Mouse (Mus musculus): ENCODE results near the gene Gabbr2. TPM values are rescaled to one million over a fixed set of nuclear protein-coding genes. Genes with fewer than 3 reads are reported as not detected.

Gene Gabbr2
- polyA plus RNA-seq, 1 experiment from 2014 or later, result 16.4 TPM

- Histone ChIP-seq H3K4me3 (ENCODE audit: low read depth, low read length) (no peak overlapping the region), H3K27ac (ENCODE audit: low read depth, low read length) (no peak overlapping the region), H3K9me3 (ENCODE audit: control insufficient read depth, low read length) (no peaks in the 10 kb centered on the region), H3K4me1 (ENCODE audit: control insufficient read depth, insufficient read depth, low read length) (0 out of 2 replicates have a peak, but pooled peaks cover 4% of the 10 kb centered on the region), H3K36me3 (ENCODE audit: control insufficient read depth, insufficient read depth, low read length) (no peaks in the 10 kb centered on the region), H3K9ac (replicated peaks; ENCODE audit: low read depth, low read length) (no peak overlapping the region), H3K27me3 (ENCODE audit: control insufficient read depth, insufficient read depth, low read length) (no peaks in the 10 kb centered on the region), H3K4me2 (ENCODE audit: low read depth, low read length) (no peak overlapping the region)
- ATAC-seq (ENCODE audit: low read depth), result no peak
- WGBS, result 76% methylated on average over 10 of the region's 10 CpGs
Observed at GRCm38 (mm10) chr4:46889175-46889574, 102.5 kb downstream of the Gabbr2 start.

- Histone ChIP-seq H3K4me3 (ENCODE audit: low read depth, low read length) (no peak overlapping the region), H3K4me2 (ENCODE audit: low read depth, low read length) (no peak overlapping the region), H3K36me3 (ENCODE audit: control insufficient read depth, insufficient read depth, low read length) (no peaks in the 10 kb centered on the region), H3K4me1 (ENCODE audit: control insufficient read depth, insufficient read depth, low read length) (peaks cover 5% of the 10 kb centered on the region; the same call in 1 of the 2 replicates), H3K9ac (replicated peaks; ENCODE audit: low read depth, low read length) (no peak overlapping the region), H3K27ac (ENCODE audit: low read depth, low read length) (no peak overlapping the region), H3K27me3 (ENCODE audit: control insufficient read depth, insufficient read depth, low read length) (no peaks in the 10 kb centered on the region), H3K9me3 (ENCODE audit: control insufficient read depth, low read length) (no peaks in the 10 kb centered on the region)
- no peak for ATAC-seq (ENCODE audit: low read depth)
- 84% methylated on average over 20 of the region's 20 CpGs for WGBS
Observed at GRCm38 (mm10) chr4:46885627-46886383, 105.9 kb downstream of the Gabbr2 start.

- H3K27me3 ChIP-seq (ENCODE audit: control insufficient read depth, insufficient read depth, low read length), result no peaks in the 10 kb centered on the region
- no peak overlapping the region for H3K4me2 ChIP-seq (ENCODE audit: low read depth, low read length)
- no peak overlapping the region for H3K27ac ChIP-seq (ENCODE audit: low read depth, low read length)
- H3K9me3 ChIP-seq (ENCODE audit: control insufficient read depth, low read length), result no peaks in the 10 kb centered on the region
- no peaks in the 10 kb centered on the region for H3K36me3 ChIP-seq (ENCODE audit: control insufficient read depth, insufficient read depth, low read length)
- H3K4me1 ChIP-seq (ENCODE audit: control insufficient read depth, insufficient read depth, low read length), result peaks cover 9% of the 10 kb centered on the region; the same call in 1 of the 2 replicates
- 59% methylated on average over 7 of the region's 7 CpGs for WGBS
- H3K9ac ChIP-seq (replicated peaks; ENCODE audit: low read depth, low read length), result no peak overlapping the region; the same call in 1 of the 2 replicates
- no peak for ATAC-seq (ENCODE audit: low read depth)
- no peak overlapping the region for H3K4me3 ChIP-seq (ENCODE audit: low read depth, low read length)
Observed at GRCm38 (mm10) chr4:46884132-46884531, 107.5 kb downstream of the Gabbr2 start.

GRCm38 (mm10) chr4:46883546-46883945 is 108.1 kb downstream of the Gabbr2 start:
- ATAC-seq (ENCODE audit: low read depth), result no peak
- H3K4me3 ChIP-seq (ENCODE audit: low read depth, low read length), result no peak overlapping the region
- no peaks in the 10 kb centered on the region for H3K27me3 ChIP-seq (ENCODE audit: control insufficient read depth, insufficient read depth, low read length)
- no peak overlapping the region for H3K9ac ChIP-seq (replicated peaks; ENCODE audit: low read depth, low read length)
- no peak overlapping the region for H3K4me2 ChIP-seq (ENCODE audit: low read depth, low read length)
- 83% methylated on average over 9 of the region's 9 CpGs for WGBS
- H3K27ac ChIP-seq (ENCODE audit: low read depth, low read length), result no peak overlapping the region
- H3K36me3 ChIP-seq (ENCODE audit: control insufficient read depth, insufficient read depth, low read length), result no peaks in the 10 kb centered on the region
- H3K9me3 ChIP-seq (ENCODE audit: control insufficient read depth, low read length), result no peaks in the 10 kb centered on the region
- peaks cover 9% of the 10 kb centered on the region; the same call in 1 of the 2 replicates for H3K4me1 ChIP-seq (ENCODE audit: control insufficient read depth, insufficient read depth, low read length)

GRCm38 (mm10) chr4:46883047-46883446 is 108.6 kb downstream of the Gabbr2 start:
- no peaks in the 10 kb centered on the region for H3K27me3 ChIP-seq (ENCODE audit: control insufficient read depth, insufficient read depth, low read length)
- no peaks in the 10 kb centered on the region for H3K9me3 ChIP-seq (ENCODE audit: control insufficient read depth, low read length)
- peaks cover 9% of the 10 kb centered on the region; the same call in 1 of the 2 replicates for H3K4me1 ChIP-seq (ENCODE audit: control insufficient read depth, insufficient read depth, low read length)
- 51% methylated on average over 10 of the region's 10 CpGs for WGBS
- no peak for ATAC-seq (ENCODE audit: low read depth)
- no peak overlapping the region for H3K9ac ChIP-seq (replicated peaks; ENCODE audit: low read depth, low read length)
- no peak overlapping the region for H3K27ac ChIP-seq (ENCODE audit: low read depth, low read length)
- H3K4me3 ChIP-seq (ENCODE audit: low read depth, low read length), result no peak overlapping the region
- no peak overlapping the region for H3K4me2 ChIP-seq (ENCODE audit: low read depth, low read length)
- no peaks in the 10 kb centered on the region for H3K36me3 ChIP-seq (ENCODE audit: control insufficient read depth, insufficient read depth, low read length)

- H3K4me1 ChIP-seq (ENCODE audit: control insufficient read depth, insufficient read depth, low read length), result peaks cover 9% of the 10 kb centered on the region; the same call in 1 of the 2 replicates
- H3K9ac ChIP-seq (replicated peaks; ENCODE audit: low read depth, low read length), result no peak overlapping the region
- no peak overlapping the region for H3K27ac ChIP-seq (ENCODE audit: low read depth, low read length)
- ATAC-seq (ENCODE audit: low read depth), result no peak
- 65% methylated on average over 4 of the region's 4 CpGs for WGBS
- H3K36me3 ChIP-seq (ENCODE audit: control insufficient read depth, insufficient read depth, low read length), result no peaks in the 10 kb centered on the region
- no peak overlapping the region for H3K4me3 ChIP-seq (ENCODE audit: low read depth, low read length)
- no peak overlapping the region for H3K4me2 ChIP-seq (ENCODE audit: low read depth, low read length)
- no peaks in the 10 kb centered on the region for H3K27me3 ChIP-seq (ENCODE audit: control insufficient read depth, insufficient read depth, low read length)
- H3K9me3 ChIP-seq (ENCODE audit: control insufficient read depth, low read length), result no peaks in the 10 kb centered on the region
Observed at GRCm38 (mm10) chr4:46881271-46881670, 110.4 kb downstream of the Gabbr2 start.

GRCm38 (mm10) chr4:46879943-46880342 is 111.7 kb downstream of the Gabbr2 start:
- ATAC-seq (ENCODE audit: low read depth), result no peak
- Histone ChIP-seq H3K9ac (replicated peaks; ENCODE audit: low read depth, low read length) (no peak overlapping the region), H3K4me3 (ENCODE audit: low read depth, low read length) (no peak overlapping the region)

GRCm38 (mm10) chr4:46872750-46873149 is 118.9 kb downstream of the Gabbr2 start:
- no peaks in the 10 kb centered on the region for H3K9me3 ChIP-seq (ENCODE audit: control insufficient read depth, low read length)
- H3K27me3 ChIP-seq (ENCODE audit: control insufficient read depth, insufficient read depth, low read length), result no peaks in the 10 kb centered on the region
- WGBS, result 95% methylated on average over 4 of the region's 4 CpGs
- no peaks in the 10 kb centered on the region for H3K36me3 ChIP-seq (ENCODE audit: control insufficient read depth, insufficient read depth, low read length)
- no peak overlapping the region for H3K27ac ChIP-seq (ENCODE audit: low read depth, low read length)
- H3K4me2 ChIP-seq (ENCODE audit: low read depth, low read length), result no peak overlapping the region
- no peak overlapping the region for H3K4me3 ChIP-seq (ENCODE audit: low read depth, low read length)
- no peaks in the 10 kb centered on the region for H3K4me1 ChIP-seq (ENCODE audit: control insufficient read depth, insufficient read depth, low read length)
- no peak overlapping the region for H3K9ac ChIP-seq (replicated peaks; ENCODE audit: low read depth, low read length)
- ATAC-seq (ENCODE audit: low read depth), result no peak

More at GRCm38 (mm10) chr4:46879943-46880342, 111.7 kb downstream of the Gabbr2 start:
- H3K4me1 ChIP-seq (ENCODE audit: control insufficient read depth, insufficient read depth, low read length), result peaks cover 9% of the 10 kb centered on the region; the same call in 1 of the 2 replicates
- no peak overlapping the region for H3K27ac ChIP-seq (ENCODE audit: low read depth, low read length)
- H3K4me2 ChIP-seq (ENCODE audit: low read depth, low read length), result no peak overlapping the region
- WGBS, result 35% methylated on average over 4 of the region's 4 CpGs
- no peaks in the 10 kb centered on the region for H3K27me3 ChIP-seq (ENCODE audit: control insufficient read depth, insufficient read depth, low read length)
- H3K9me3 ChIP-seq (ENCODE audit: control insufficient read depth, low read length), result no peaks in the 10 kb centered on the region
- no peaks in the 10 kb centered on the region for H3K36me3 ChIP-seq (ENCODE audit: control insufficient read depth, insufficient read depth, low read length)

- H3K27ac ChIP-seq (ENCODE audit: low read depth, low read length), result no peak overlapping the region
- H3K4me3 ChIP-seq (ENCODE audit: low read depth, low read length), result no peak overlapping the region
Observed at GRCm38 (mm10) chr4:46870157-46870556, 121.5 kb downstream of the Gabbr2 start.

More at GRCm38 (mm10) chr4:46870157-46870556, 121.5 kb downstream of the Gabbr2 start:
- no peak for ATAC-seq (ENCODE audit: low read depth)
- Histone ChIP-seq H3K4me2 (ENCODE audit: low read depth, low read length) (no peak overlapping the region), H3K4me1 (ENCODE audit: control insufficient read depth, insufficient read depth, low read length) (no peaks in the 10 kb centered on the region), H3K27me3 (ENCODE audit: control insufficient read depth, insufficient read depth, low read length) (no peaks in the 10 kb centered on the region), H3K36me3 (ENCODE audit: control insufficient read depth, insufficient read depth, low read length) (no peaks in the 10 kb centered on the region), H3K9me3 (ENCODE audit: control insufficient read depth, low read length) (no peaks in the 10 kb centered on the region), H3K9ac (replicated peaks; ENCODE audit: low read depth, low read length) (no peak overlapping the region)
- 73% methylated on average over 6 of the region's 6 CpGs for WGBS
